Mouse (Mus musculus) activated CD4-positive, CD25-positive, alpha-beta regulatory T cell, adult 4 months (primary cell): ENCODE results near the gene Fbxo46. TPM values are rescaled to one million over a fixed set of nuclear protein-coding genes. Genes with fewer than 3 reads are reported as not detected.
"Not testable (repeated sequence)": the region's sequence is repeated elsewhere in the genome, so short reads cannot be mapped to it uniquely, and the experiment has no call there.

Experiments used
- ATAC-seq: one replicate; pipeline ENCODE4 v1.8.0; 2017
- polyA plus RNA-seq, 2 experiments: library from polyadenylated mRNA; unstranded; fragments of 100-300 nt; shearing (Covaris generic); gene quantifications; one replicate each; pipeline ENCODE4 v1.2.1; 2017

Gene Fbxo46
- polyA plus RNA-seq: 10 to 100 TPM; 17.1 to 17.7 TPM

GRCm38 (mm10) chr7:19119631-19120429, at the start of gene Fbxo46:
Gene Fbxo46, plus strand, starts transcription at chr7:19119859.
- peak; percentile 99 for ATAC-seq

DNA sequence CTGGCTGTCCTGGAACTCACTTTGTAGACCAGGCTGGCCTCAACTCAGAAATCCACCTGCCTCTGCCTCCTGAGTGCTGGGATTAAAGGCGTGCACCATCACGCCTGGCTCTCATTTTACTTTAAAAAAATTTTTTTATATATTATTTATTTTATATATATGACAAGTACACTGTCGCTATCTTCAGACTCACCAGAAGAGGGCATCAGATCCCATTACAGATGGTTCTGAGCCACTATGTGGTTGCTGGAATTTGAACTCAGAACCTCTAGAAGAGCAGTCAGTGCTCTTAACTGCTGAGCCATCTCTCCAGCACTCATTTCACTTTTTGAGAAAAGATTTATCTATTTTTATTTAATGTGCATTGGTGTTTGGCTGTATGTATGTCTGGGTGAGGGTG, 48.6 kb upstream of the Fbxo46 start:
- ATAC-seq: not testable (repeated sequence)

- no peak for ATAC-seq
Observed at GRCm38 (mm10) chr7:19073504-19073903, 46.2 kb upstream of the Fbxo46 start.

DNA sequence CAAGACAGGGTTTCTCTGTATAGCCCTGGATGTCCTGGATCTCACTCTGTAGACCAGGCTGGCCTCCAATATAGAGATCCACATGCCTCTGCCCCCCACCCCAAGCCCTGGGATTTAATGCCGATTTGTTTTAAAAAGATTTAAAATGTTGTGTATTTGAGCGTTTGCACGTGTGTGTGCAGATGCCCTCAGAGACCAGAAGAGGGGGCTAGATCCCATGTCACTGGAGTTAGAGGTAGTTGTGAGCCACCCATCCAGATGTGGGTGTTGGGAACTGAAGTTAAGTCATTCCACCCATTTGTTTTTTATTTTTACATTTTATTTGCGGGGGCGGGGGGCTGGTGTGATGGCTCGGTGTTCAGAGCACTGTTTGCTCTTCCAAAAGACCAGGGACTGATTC, 45.2 kb upstream of the Fbxo46 start:
- no peak for ATAC-seq

- no peak for ATAC-seq
Observed at GRCm38 (mm10) chr7:19075231-19075630, 44.4 kb upstream of the Fbxo46 start.

GRCm38 (mm10) chr7:19075723-19076585, 43.7 kb upstream of the Fbxo46 start, which contains the start of gene Dmwd:
Gene Dmwd, plus strand, starts transcription at chr7:19076227.
- peak; percentile 22 for ATAC-seq

GRCm38 (mm10) chr7:19076586-19076991, 43.1 kb upstream of the Fbxo46 start:
- no peak for ATAC-seq

- peak; percentile 70 for ATAC-seq
Observed at GRCm38 (mm10) chr7:19077761-19078160, 41.9 kb upstream of the Fbxo46 start.

- ATAC-seq: no peak
Observed at GRCm38 (mm10) chr7:19078732-19079131, 40.9 kb upstream of the Fbxo46 start.

DNA sequence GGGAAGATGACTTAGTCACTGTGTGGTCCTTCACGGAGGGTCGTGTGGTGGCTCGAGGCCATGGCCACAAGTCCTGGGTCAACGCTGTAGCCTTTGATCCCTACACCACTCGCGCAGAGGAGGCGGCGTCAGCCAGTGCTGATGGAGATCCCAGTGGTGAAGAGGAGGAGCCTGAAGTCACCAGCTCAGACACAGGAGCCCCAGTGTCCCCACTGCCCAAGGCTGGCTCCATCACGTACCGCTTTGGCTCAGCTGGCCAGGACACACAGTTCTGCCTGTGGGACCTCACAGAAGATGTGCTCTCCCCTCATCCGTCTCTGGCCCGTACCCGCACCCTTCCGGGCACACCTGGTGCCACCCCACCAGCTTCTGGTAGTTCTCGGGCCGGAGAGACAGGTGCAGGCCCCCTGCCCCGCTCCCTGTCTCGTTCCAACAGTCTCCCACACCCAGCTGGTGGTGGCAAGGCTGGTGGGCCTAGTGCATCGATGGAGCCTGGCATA, 39.2 kb upstream of the Fbxo46 start:
- ATAC-seq: no peak

DNA sequence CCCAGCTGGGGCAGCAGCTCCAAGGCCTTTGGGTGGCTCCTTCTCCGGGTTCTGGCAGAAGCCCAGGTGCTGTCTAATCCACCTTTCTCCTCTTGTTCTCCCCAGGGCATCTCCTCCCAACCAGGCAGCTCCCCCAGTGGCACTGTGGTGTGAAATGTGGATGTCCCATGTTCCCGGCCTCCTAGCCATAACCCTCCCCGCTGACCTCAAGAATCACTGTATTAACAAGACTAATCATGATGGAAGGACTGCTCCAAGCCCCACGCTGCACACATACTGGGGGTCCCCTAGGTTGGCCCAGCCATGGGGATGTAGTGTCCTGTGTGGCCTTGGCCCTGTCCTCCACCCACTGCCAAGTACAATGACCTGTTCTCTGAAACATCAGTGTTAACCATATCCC, 37.5 kb upstream of the Fbxo46 start:
- ATAC-seq: no peak

GRCm38 (mm10) chr7:19083096-19083495, 36.6 kb upstream of the Fbxo46 start:
- ATAC-seq: no peak

DNA sequence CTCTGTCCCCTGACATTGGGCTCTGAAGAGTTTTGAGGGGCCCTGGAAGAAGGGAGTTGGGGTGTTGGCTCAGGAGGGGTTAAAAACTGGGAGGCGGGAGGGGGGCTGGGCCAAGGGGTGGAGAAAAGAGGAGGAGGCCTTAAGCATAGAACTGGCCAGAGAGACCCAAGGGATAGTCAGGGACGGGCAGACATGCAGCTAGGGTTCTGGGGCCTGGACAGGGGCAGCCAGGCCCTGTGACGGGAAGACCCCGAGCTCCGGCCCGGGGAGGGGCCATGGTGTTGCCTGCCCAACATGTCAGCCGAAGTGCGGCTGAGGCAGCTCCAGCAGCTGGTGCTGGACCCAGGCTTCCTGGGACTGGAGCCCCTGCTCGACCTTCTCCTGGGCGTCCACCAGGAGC, 36.0 kb upstream of the Fbxo46 start, which contains the start of gene Dmpk:
TSS of gene Dmpk (plus strand) at position 149 of the 400 bp plus-strand sequence.
- no peak for ATAC-seq

DNA sequence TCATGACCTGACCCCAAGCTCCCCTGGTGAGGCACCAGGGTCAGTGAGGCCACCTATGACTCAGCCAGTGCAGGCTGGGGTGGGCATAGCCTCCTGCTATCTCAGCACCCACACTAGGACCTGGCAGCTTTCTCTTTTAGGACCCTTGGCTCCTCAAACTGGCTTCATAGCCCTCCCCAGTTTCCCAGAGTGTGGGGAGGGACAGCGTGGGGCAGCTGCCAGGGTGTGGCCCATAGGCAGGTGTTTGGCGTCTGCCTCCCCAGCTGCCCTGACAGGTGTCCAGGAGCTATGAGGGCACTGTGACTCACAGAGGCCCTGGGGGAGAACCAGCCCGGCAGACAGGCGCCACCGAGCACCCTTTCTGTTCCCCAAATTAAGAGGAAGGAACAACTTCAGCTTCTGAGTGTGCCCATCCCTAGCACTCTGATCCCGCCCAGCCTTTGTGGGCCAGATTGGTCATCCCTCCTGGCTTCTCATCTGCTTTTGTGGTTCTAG, 35.3 kb upstream of the Fbxo46 start:
- no peak for ATAC-seq

- no peak for ATAC-seq
Observed at GRCm38 (mm10) chr7:19084921-19085473, 34.7 kb upstream of the Fbxo46 start.

DNA sequence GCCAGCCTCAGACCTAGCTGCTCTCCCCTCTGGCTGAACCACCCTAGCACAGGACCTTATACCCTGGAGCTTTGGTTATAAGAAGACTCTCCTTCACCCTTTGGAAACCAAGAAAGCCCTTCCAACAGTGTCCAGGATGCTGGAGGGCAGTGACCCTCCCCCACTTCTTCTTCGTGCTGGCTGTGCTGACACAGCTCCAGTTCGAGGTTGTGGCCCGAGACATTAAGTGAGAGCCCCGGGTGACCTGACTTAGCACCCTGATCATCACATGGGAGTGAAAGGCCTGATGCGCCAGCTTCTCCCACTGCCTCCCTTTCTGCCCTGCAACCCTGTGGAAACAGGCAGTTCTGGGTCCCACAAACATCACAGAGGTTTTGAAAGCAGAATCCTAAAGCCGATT, 34.2 kb upstream of the Fbxo46 start:
- ATAC-seq: no peak

GRCm38 (mm10) chr7:19086042-19086441, 33.6 kb upstream of the Fbxo46 start:
- no peak for ATAC-seq

DNA sequence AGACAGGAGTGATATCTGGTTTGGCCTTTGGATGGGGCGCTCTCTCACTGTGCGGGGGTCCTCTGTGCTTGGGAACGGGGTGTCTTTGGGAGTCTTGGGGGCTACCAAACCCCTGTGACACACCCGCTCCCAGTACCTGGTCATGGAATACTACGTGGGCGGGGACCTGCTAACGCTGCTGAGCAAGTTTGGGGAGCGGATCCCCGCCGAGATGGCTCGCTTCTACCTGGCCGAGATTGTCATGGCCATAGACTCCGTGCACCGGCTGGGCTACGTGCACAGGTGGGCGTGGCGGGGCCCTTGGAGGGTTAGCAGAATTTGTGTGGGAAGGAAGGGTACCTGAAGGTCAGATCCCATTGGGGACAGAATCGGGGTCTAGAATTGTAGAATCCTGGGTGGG, 32.9 kb upstream of the Fbxo46 start:
- no peak for ATAC-seq

GRCm38 (mm10) chr7:19088813-19089212, 30.8 kb upstream of the Fbxo46 start:
- no peak for ATAC-seq

DNA sequence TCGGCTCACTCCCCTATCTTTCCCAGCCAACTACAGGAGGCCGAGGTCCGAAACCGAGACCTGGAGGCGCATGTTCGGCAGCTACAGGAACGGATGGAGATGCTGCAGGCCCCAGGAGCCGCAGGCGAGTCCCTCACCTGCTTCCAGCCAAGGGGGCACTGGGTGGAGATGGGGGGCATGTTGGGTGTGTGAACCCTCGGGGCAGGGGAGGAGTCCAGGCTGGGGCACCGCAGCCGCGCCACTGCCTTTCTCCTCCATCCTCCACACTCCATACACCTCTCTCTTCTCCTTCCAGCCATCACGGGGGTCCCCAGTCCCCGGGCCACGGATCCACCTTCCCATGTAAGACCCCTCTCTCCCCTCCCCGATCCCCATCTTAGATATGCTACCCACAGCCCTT, 27.7 kb upstream of the Fbxo46 start:
- ATAC-seq: no peak

GRCm38 (mm10) chr7:19092381-19093173, 27.1 kb upstream of the Fbxo46 start:
- no peak for ATAC-seq

DNA sequence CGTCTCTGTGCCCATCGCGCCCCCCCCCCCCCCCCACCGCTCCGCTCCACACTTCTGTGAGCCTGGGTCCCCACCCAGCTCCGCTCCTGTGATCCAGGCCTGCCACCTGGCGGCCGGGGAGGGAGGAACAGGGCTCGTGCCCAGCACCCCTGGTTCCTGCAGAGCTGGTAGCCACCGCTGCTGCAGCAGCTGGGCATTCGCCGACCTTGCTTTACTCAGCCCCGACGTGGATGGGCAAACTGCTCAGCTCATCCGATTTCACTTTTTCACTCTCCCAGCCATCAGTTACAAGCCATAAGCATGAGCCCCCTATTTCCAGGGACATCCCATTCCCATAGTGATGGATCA, 26.5 kb upstream of the Fbxo46 start:
- peak; percentile 61 for ATAC-seq
